Mouse (Mus musculus) myocyte (in vitro differentiated cells): Measurements from ENCODE around the gene Actl11. TPM values are rescaled to one million over a fixed set of nuclear protein-coding genes. Genes with fewer than 3 reads are reported as not detected.

Experiments
- H3K27me3 ChIP-seq: one replicate; pipeline ENCODE4 v1.6.1; 2011; ENCODE audit not compliant: control insufficient read depth, insufficient read depth, insufficient read length
- H3K36me3 ChIP-seq: one replicate; pipeline ENCODE4 v1.6.1; 2011; ENCODE audit not compliant: control insufficient read depth, insufficient read depth
- H3K4me2 ChIP-seq: one replicate; pipeline ENCODE4 v1.6.1; 2011; ENCODE audit warnings: low read depth, control low read depth
- H3K4me3 ChIP-seq: one replicate; pipeline ENCODE4 v1.5.1; 2011; ENCODE audit warnings: mild to moderate bottlenecking, control low read depth, moderate library complexity
- H3K79me2 ChIP-seq: one replicate; pipeline ENCODE4 v1.6.1; 2011; ENCODE audit not compliant: control insufficient read depth, insufficient read depth
- H3ac ChIP-seq: one replicate; pipeline ENCODE4 v1.6.1; 2011; ENCODE audit not compliant: control insufficient read depth, insufficient read length
- CEBPB ChIP-seq: IDR thresholded peaks from 2 replicates; pipeline ENCODE4 v1.6.1; 2011; ENCODE audit warnings: mild to moderate bottlenecking, moderate library complexity; ENCODE audit not compliant: poor library complexity, insufficient read depth, severe bottlenecking
- E2F4 ChIP-seq: IDR thresholded peaks from one replicate; pipeline ENCODE4 v1.6.1; 2011; ENCODE audit warnings: mild to moderate bottlenecking, control low read depth, moderate library complexity; ENCODE audit not compliant: insufficient read depth
- MAX ChIP-seq: IDR thresholded peaks from one replicate; pipeline ENCODE4 v1.6.1; 2011; ENCODE audit warnings: low read depth, mild to moderate bottlenecking, control low read depth
- MYOD1 ChIP-seq, 3 experiments: IDR thresholded peaks; one replicate each; pipeline ENCODE4 v1.6.1; 2011; ENCODE audit warnings: control low read depth in 2 of 3, low read depth in 2 of 3, mild to moderate bottlenecking in 2 of 3, moderate library complexity in 1 of 3; ENCODE audit not compliant: insufficient read length in 2 of 3, control insufficient read depth in 1 of 3
- MYOG ChIP-seq, 3 experiments: IDR thresholded peaks; one replicate each; pipeline ENCODE4 v1.6.1; 2011; ENCODE audit warnings: control low read depth in 2 of 3, low read depth in 2 of 3, mild to moderate bottlenecking in 2 of 3; ENCODE audit not compliant: insufficient read length in 2 of 3, control insufficient read depth in 1 of 3, insufficient read depth in 1 of 3
- POLR2A ChIP-seq: IDR thresholded peaks from one replicate; pipeline ENCODE4 v1.6.1; 2011; ENCODE audit warnings: low read depth, mild to moderate bottlenecking, control low read depth, moderate library complexity; ENCODE audit not compliant: insufficient read length
- POLR2AphosphoS2 ChIP-seq: IDR thresholded peaks from one replicate; pipeline ENCODE4 v1.6.1; 2011; ENCODE audit warnings: low read depth, control low read depth; ENCODE audit not compliant: insufficient read length
- REST ChIP-seq: IDR thresholded peaks from one replicate; pipeline ENCODE4 v1.6.1; 2011; ENCODE audit warnings: mild to moderate bottlenecking, control low read depth, moderate library complexity; ENCODE audit not compliant: insufficient read depth, insufficient read length
- SRF ChIP-seq: IDR thresholded peaks from one replicate; pipeline ENCODE4 v1.6.1; 2011; ENCODE audit warnings: low read depth; ENCODE audit not compliant: control insufficient read depth, insufficient read length
- TCF12 ChIP-seq: IDR thresholded peaks from one replicate; pipeline ENCODE4 v1.6.1; 2011; ENCODE audit warnings: mild to moderate bottlenecking, control low read depth; ENCODE audit not compliant: poor library complexity, insufficient read depth, severe bottlenecking
- TCF3 ChIP-seq: IDR thresholded peaks from one replicate; pipeline ENCODE4 v1.6.1; 2011; ENCODE audit warnings: low read depth, control low read depth; ENCODE audit not compliant: insufficient read length
- USF1 ChIP-seq: IDR thresholded peaks from one replicate; pipeline ENCODE4 v1.6.1; 2011; ENCODE audit warnings: low read depth, mild to moderate bottlenecking, control low read depth, moderate library complexity
- polyA plus RNA-seq: library from polyadenylated mRNA; unstranded; fragments of >200 nt; fragmentation: generic; extraction: Trizol; gene quantifications from one replicate; pipeline ENCODE4 v1.2.1, GENCODE M21; 2012; ENCODE audit warnings: missing spikeins

Actl11 gene
- polyA plus RNA-seq, 1 experiment, result not detected

GRCm38 (mm10) chr9:107961351-107961762 is 33.1 kb downstream of the Actl11 start:
- no peak overlapping the region for H3K4me2 ChIP-seq
- H3K36me3 ChIP-seq, result no peaks in the 10 kb centered on the region
- no peak overlapping the region for H3ac ChIP-seq
- no peaks in the 10 kb centered on the region for H3K79me2 ChIP-seq
- no peak overlapping the region for H3K4me3 ChIP-seq
- TF ChIP-seq CEBPB, result no peak
- no peak for TF ChIP-seq TCF3
- no peak for TF ChIP-seq POLR2AphosphoS2
- TF ChIP-seq MYOD1 (IDR thresholded peaks at IDR 0.05; ENCODE audit: control insufficient read depth in 1 of 3, insufficient read length in 2 of 3, low read depth in 2 of 3), result no peak
- TF ChIP-seq TCF12, result no peak
- no peak for TF ChIP-seq SRF
- no peak for TF ChIP-seq POLR2A
- TF ChIP-seq MYOG (IDR thresholded peaks at IDR 0.05; ENCODE audit: control insufficient read depth in 1 of 3, insufficient read depth in 1 of 3, insufficient read length in 2 of 3, low read depth in 2 of 3), result no peak
- H3K27me3 ChIP-seq, result no peaks in the 10 kb centered on the region

DNA sequence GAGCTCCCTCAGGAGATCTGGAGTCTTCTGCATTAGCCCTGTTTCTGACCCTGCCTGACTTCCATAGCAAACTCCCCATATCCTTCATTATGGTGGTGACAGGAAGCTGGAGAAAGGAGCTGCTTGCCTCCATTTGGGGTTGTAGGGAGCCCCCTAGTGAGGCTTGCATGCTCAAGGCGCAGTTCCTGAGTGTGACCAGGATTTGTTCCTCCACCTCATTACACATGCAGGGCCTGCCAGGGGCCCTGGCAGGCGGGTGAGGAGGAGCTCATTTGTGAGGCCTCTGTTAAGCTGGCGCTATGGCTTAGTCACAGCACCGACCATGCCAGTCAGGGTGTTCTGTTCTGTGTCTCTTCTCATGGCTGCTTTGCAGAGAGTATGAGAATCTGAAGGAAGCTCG is 33.6 kb downstream of the Actl11 start:
- Histone ChIP-seq H3K79me2 (no peaks in the 10 kb centered on the region), H3K36me3 (no peaks in the 10 kb centered on the region), H3ac (no peak overlapping the region), H3K4me2 (no peak overlapping the region), H3K27me3 (no peaks in the 10 kb centered on the region), H3K4me3 (no peak overlapping the region)
- TF ChIP-seq POLR2A, result no peak
- no peak for TF ChIP-seq MYOG (IDR thresholded peaks at IDR 0.05; ENCODE audit: control insufficient read depth in 1 of 3, insufficient read depth in 1 of 3, insufficient read length in 2 of 3, low read depth in 2 of 3)
- TF ChIP-seq POLR2AphosphoS2, result no peak
- no peak for TF ChIP-seq SRF
- TF ChIP-seq MYOD1 (IDR thresholded peaks at IDR 0.05; ENCODE audit: control insufficient read depth in 1 of 3, insufficient read length in 2 of 3, low read depth in 2 of 3), result no peak
- TF ChIP-seq TCF3, result no peak
- TF ChIP-seq CEBPB, result no peak
- TF ChIP-seq E2F4, result no peak

- TF ChIP-seq TCF3, result no peak
- TF ChIP-seq USF1, result no peak
- no peak overlapping the region for H3K4me3 ChIP-seq
- no peaks in the 10 kb centered on the region for H3K27me3 ChIP-seq
- no peak overlapping the region for H3K4me2 ChIP-seq
- H3ac ChIP-seq, result no peak overlapping the region
- H3K79me2 ChIP-seq, result no peaks in the 10 kb centered on the region
- no peaks in the 10 kb centered on the region for H3K36me3 ChIP-seq
Observed at GRCm38 (mm10) chr9:107962916-107963315, 34.6 kb downstream of the Actl11 start.

GRCm38 (mm10) chr9:107963700-107964099 is 35.4 kb downstream of the Actl11 start:
- no peaks in the 10 kb centered on the region for H3K79me2 ChIP-seq
- H3K27me3 ChIP-seq, result no peaks in the 10 kb centered on the region
- H3K4me2 ChIP-seq, result no peak overlapping the region
- no peaks in the 10 kb centered on the region for H3K36me3 ChIP-seq
- H3K4me3 ChIP-seq, result no peak overlapping the region
- TF ChIP-seq MYOG (IDR thresholded peaks at IDR 0.05; ENCODE audit: control insufficient read depth in 1 of 3, insufficient read depth in 1 of 3, insufficient read length in 2 of 3, low read depth in 2 of 3) (no peak), POLR2A (no peak), USF1 (no peak), MAX (no peak), TCF3 (no peak), SRF (no peak), E2F4 (no peak), REST (no peak), MYOD1 (IDR thresholded peaks at IDR 0.05; ENCODE audit: control insufficient read depth in 1 of 3, insufficient read length in 2 of 3, low read depth in 2 of 3) (no peak), TCF12 (no peak), POLR2AphosphoS2 (no peak), CEBPB (no peak)
- no peak overlapping the region for H3ac ChIP-seq

DNA sequence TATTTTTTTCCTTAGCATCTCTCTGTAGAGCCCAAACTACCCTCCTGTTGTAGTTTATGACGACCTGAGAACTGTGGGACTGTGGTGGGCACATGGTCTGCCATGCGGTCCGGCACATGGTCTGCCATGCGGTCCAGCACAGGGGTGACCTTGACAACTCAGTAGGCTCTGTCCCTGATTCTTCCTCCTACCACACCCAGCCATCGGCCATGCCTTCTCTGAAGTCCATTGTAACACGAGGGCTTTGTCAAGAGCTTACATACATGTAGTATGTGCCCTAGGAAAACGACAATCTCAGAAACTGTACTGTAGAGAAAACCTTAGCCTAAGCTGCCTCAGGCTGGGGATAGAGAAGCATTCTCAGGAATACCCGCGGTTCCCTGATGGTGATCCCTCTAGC is 36.4 kb downstream of the Actl11 start:
- TF ChIP-seq MAX (no peak), USF1 (no peak), TCF12 (no peak), E2F4 (no peak), REST (no peak), TCF3 (no peak), SRF (no peak), POLR2AphosphoS2 (no peak), MYOG (IDR thresholded peaks at IDR 0.05; ENCODE audit: control insufficient read depth in 1 of 3, insufficient read depth in 1 of 3, insufficient read length in 2 of 3, low read depth in 2 of 3) (no peak), MYOD1 (IDR thresholded peaks at IDR 0.05; ENCODE audit: control insufficient read depth in 1 of 3, insufficient read length in 2 of 3, low read depth in 2 of 3) (no peak), CEBPB (no peak), POLR2A (no peak)
- no peaks in the 10 kb centered on the region for H3K79me2 ChIP-seq
- no peaks in the 10 kb centered on the region for H3K27me3 ChIP-seq
- H3ac ChIP-seq, result no peak overlapping the region
- no peak overlapping the region for H3K4me3 ChIP-seq
- no peak overlapping the region for H3K4me2 ChIP-seq
- H3K36me3 ChIP-seq, result no peaks in the 10 kb centered on the region
